Comparison of ENCODE assay signal across 16 mouse cellular contexts in genomic region chr2:167987640-167988039, GRCm38 (mm10). TPM values are rescaled to one million over a fixed set of nuclear protein-coding genes. Genes with fewer than 3 reads are reported as not detected.
A peak's percentile ranks its signal among the peaks of the same experiment; 100 is the strongest.
DNase-seq lines count a peak whose midpoint lies in the region; ATAC-seq and TF ChIP-seq lines count a peak whose summit lies in the region.
"Had no signal": no experiment of that assay in that cellular context is flagged by ENCODE, and none has a peak within 500 bp of the region (broad histone marks: within the 10 kb centered on the region; RNA-seq: fewer than 3 reads in every experiment).

No protein-coding gene starts in this region.

- DNase-seq in heart, postnatal 36 days = no peak
- DNase-seq in urinary bladder, postnatal 14 days (ENCODE audit: low spot score) = peak; percentile 65
- DNase-seq in urinary bladder, postnatal 25 days (ENCODE audit: low spot score) = no peak
- no peak for DNase-seq in liver, embryonic 11.5 days (ENCODE audit: low spot score)
- DNase-seq in stomach, postnatal 0 days (ENCODE audit: low spot score) = peak; percentile 83
- no peak for DNase-seq in spleen, postnatal 36 days (ENCODE audit: low spot score in 2 of 2)
- DNase-seq: cerebellum, adult 2 months; kidney, adult 11 months; right cerebral cortex, postnatal 4 days; thymus, postnatal 25 days had no signal

- intact Hi-C loops in heart, postnatal 36 days (cut with DNase I) = loop anchor here (10.0 kb wide), 1 partner anchor 107 kb away; no protein-coding TSS in a partner anchor

- no peaks in the 10 kb centered on the region; the same call in 1 of the 2 replicates for H3K27me3 ChIP-seq in heart, embryonic 11.5 days (ENCODE audit: control insufficient read depth, insufficient read depth, low read length)
- H3K27me3 ChIP-seq in liver, embryonic 11.5 days (replicated peaks; ENCODE audit: control insufficient read depth, insufficient read depth, low read length) = no peaks in the 10 kb centered on the region
- no peaks in the 10 kb centered on the region for H3K27me3 ChIP-seq in stomach, postnatal 0 days (ENCODE audit: control insufficient read depth, insufficient read depth, low read length)
- H3K27me3 ChIP-seq: limb, embryonic 15.5 days had no signal

- no peak overlapping the region for H3K4me3 ChIP-seq in heart, embryonic 11.5 days (ENCODE audit: low read depth, low read length)
- H3K4me3 ChIP-seq in liver, embryonic 11.5 days (ENCODE audit: low read depth, low read length) = no peak overlapping the region
- H3K4me3 ChIP-seq in stomach, postnatal 0 days (ENCODE audit: low read depth, low read length) = no peak overlapping the region
- H3K4me3 ChIP-seq: layer of hippocampus, adult 2 months; limb, embryonic 15.5 days; midbrain, embryonic 10.5 days had no signal

- TF ChIP-seq CTCF in stomach, postnatal 0 days (IDR thresholded peaks at IDR 0.05; ENCODE audit: low read depth) = 0 out of 2 replicates have a peak, but pooled peaks have one; percentile 15

- WGBS in heart, embryonic 11.5 days (ENCODE audit: insufficient replicate concordance) = 33% methylated on average over 12 of the region's 12 CpGs
- WGBS in liver, embryonic 11.5 days = 44% methylated on average over 12 of the region's 12 CpGs
- WGBS in stomach, postnatal 0 days = 39% methylated on average over 12 of the region's 12 CpGs

- H3K9me3 ChIP-seq in heart, embryonic 11.5 days (replicated peaks; ENCODE audit: control insufficient read depth, low read length) = no peaks in the 10 kb centered on the region
- no peaks in the 10 kb centered on the region for H3K9me3 ChIP-seq in liver, embryonic 11.5 days (ENCODE audit: control insufficient read depth, low read length)
- H3K9me3 ChIP-seq in stomach, postnatal 0 days (ENCODE audit: control insufficient read depth, low read length) = no peaks in the 10 kb centered on the region
- H3K9me3 ChIP-seq: limb, embryonic 15.5 days; midbrain, embryonic 10.5 days had no signal

- H3K36me3 ChIP-seq in heart, embryonic 11.5 days (ENCODE audit: control insufficient read depth, insufficient read depth, low read length) = no peaks in the 10 kb centered on the region
- H3K36me3 ChIP-seq in liver, embryonic 11.5 days (ENCODE audit: control insufficient read depth, insufficient read depth, low read length) = no peaks in the 10 kb centered on the region
- no peaks in the 10 kb centered on the region for H3K36me3 ChIP-seq in stomach, postnatal 0 days (ENCODE audit: control insufficient read depth, insufficient read depth, low read length)
- H3K36me3 ChIP-seq: midbrain, embryonic 10.5 days had no signal

- no peak overlapping the region for H3K27ac ChIP-seq in heart, embryonic 11.5 days (ENCODE audit: low read depth, low read length)
- H3K27ac ChIP-seq in liver, embryonic 11.5 days (ENCODE audit: low read depth, low read length) = no peak overlapping the region
- peak overlapping the region; percentile 30; the same call in 1 of the 2 replicates for H3K27ac ChIP-seq in stomach, postnatal 0 days (replicated peaks)
- H3K27ac ChIP-seq: layer of hippocampus, adult 2 months; midbrain, embryonic 10.5 days had no signal

- H3K9ac ChIP-seq in heart, embryonic 11.5 days (ENCODE audit: low read depth, low read length) = peak overlapping the region; percentile 34; the same call in 1 of the 2 replicates
- H3K9ac ChIP-seq in liver, embryonic 11.5 days (ENCODE audit: low read depth, low read length) = peak overlapping the region; percentile 31; the same call in 1 of the 2 replicates
- no peak overlapping the region for H3K9ac ChIP-seq in stomach, postnatal 0 days (ENCODE audit: low read length)
- H3K9ac ChIP-seq: limb, embryonic 15.5 days had no signal

- ATAC-seq in heart, embryonic 11.5 days (replicated peaks; ENCODE audit: insufficient number of reproducible peaks, low FRiP score, low TSS enrichment) = no peak
- peak; percentile 70 for ATAC-seq in liver, embryonic 11.5 days (replicated peaks; ENCODE audit: low FRiP score)
- ATAC-seq in stomach, postnatal 0 days (ENCODE audit: low FRiP score, low TSS enrichment) = peak; percentile 63
- no peak for ATAC-seq in inflammation-experienced regulatory T-cells, adult 6 months

- peaks cover 27% of the 10 kb centered on the region for H3K4me1 ChIP-seq in heart, embryonic 11.5 days (ENCODE audit: control insufficient read depth, insufficient read depth, low read length)
- H3K4me1 ChIP-seq in liver, embryonic 11.5 days (replicated peaks; ENCODE audit: control insufficient read depth, insufficient read depth, low read length) = peaks cover 15% of the 10 kb centered on the region
- H3K4me1 ChIP-seq in stomach, postnatal 0 days (replicated peaks; ENCODE audit: control insufficient read depth, insufficient read depth) = peaks cover 13% of the 10 kb centered on the region; the same call in 1 of the 2 replicates

- H3K4me2 ChIP-seq in heart, embryonic 11.5 days = no peak overlapping the region; the same call in 1 of the 2 replicates
- no peak overlapping the region for H3K4me2 ChIP-seq in liver, embryonic 11.5 days
- H3K4me2 ChIP-seq in stomach, postnatal 0 days (replicated peaks; ENCODE audit: low read depth) = 0 out of 2 replicates have a peak overlapping the region, but pooled peaks have one; percentile 15

- no peak for TF ChIP-seq EP300 in stomach, postnatal 0 days (optimal IDR thresholded peaks at IDR 0.05)

RNA-seq across cellular contexts. Expression of gene Ripor3, which starts 22.8 kb away (rescaled TPM):
- polyA plus RNA-seq in heart, embryonic 11.5 days (2014; fragmentation: Nextera tagmentation; extraction: Ambion mirVana) = 0.97 and 2.1 TPM in 2 replicates
- under 1 TPM; 0.36 to 0.79 TPM for total RNA-seq in heart, postnatal 36 days (2021)
- polyA plus RNA-seq in liver, embryonic 11.5 days (2014; fragmentation: Nextera tagmentation; extraction: Ambion mirVana) = 3.1 and 3.6 TPM in 2 replicates
- polyA plus RNA-seq in stomach, postnatal 0 days (2015; fragmentation: Nextera tagmentation; extraction: Ambion mirVana) = 3.0 and 3.2 TPM in 2 replicates
- polyA plus RNA-seq in inflammation-experienced regulatory T-cells, adult 6 months (2017; shearing (Covaris generic)) = under 1 TPM; 0.16 to 0.49 (median 0.33) TPM
- total RNA-seq: hematopoietic stem cell, adult 5-6 weeks had no signal

RNA-seq across cellular contexts. Expression of gene Ptpn1, which starts 55.8 kb away (rescaled TPM):
- polyA plus RNA-seq in heart, embryonic 11.5 days (2014; fragmentation: Nextera tagmentation; extraction: Ambion mirVana) = 43.5 and 46.7 TPM in 2 replicates
- 10 to 100 TPM; 19.5 to 22.3 TPM for total RNA-seq in heart, postnatal 36 days (2021)
- 50.7 and 53.6 TPM in 2 replicates for polyA plus RNA-seq in liver, embryonic 11.5 days (2014; fragmentation: Nextera tagmentation; extraction: Ambion mirVana)
- 51.1 and 51.3 TPM in 2 replicates for polyA plus RNA-seq in stomach, postnatal 0 days (2015; fragmentation: Nextera tagmentation; extraction: Ambion mirVana)
- polyA plus RNA-seq in inflammation-experienced regulatory T-cells, adult 6 months (2017; shearing (Covaris generic)) = 100 to 1,000 TPM; 121 to 180 (median 127) TPM

Comparison
In these comparisons a context has a peak if more than half of its experiments do, and no peak if none do; other contexts are left out.
1. DNase-seq: peak in urinary bladder, postnatal 14 days (single experiment) and stomach, postnatal 0 days (single experiment); none in heart, postnatal 36 days (0 of 2), urinary bladder, postnatal 25 days (single experiment), liver, embryonic 11.5 days (single experiment) and spleen, postnatal 36 days (0 of 2).
2. ATAC-seq: peak in liver, embryonic 11.5 days (single experiment) and stomach, postnatal 0 days (single experiment); none in heart, embryonic 11.5 days (single experiment) and inflammation-experienced regulatory T-cells, adult 6 months (single experiment).